Mouse (Mus musculus) spleen, adult 2 months (tissue): ENCODE results near the gene Gcm2.

Experiments
- CTCF ChIP-seq: fragments of 200-500 bp; IDR thresholded peaks from 2 replicates; pipeline ENCODE4 v1.5.1; 2011; ENCODE audit warnings: mild to moderate bottlenecking, inconsistent platforms; ENCODE audit not compliant: insufficient read depth, insufficient read length, insufficient replicate concordance; ENCODE audit errors: extremely low read depth
- POLR2A ChIP-seq: fragments of 200-500 bp; IDR thresholded peaks from 2 replicates; pipeline ENCODE4 v1.6.1; 2011; ENCODE audit warnings: low read depth, low read length, inconsistent platforms

- no peak for TF ChIP-seq POLR2A
- no peak for TF ChIP-seq CTCF
Observed at GRCm38 (mm10) chr13:41080700-41081099, 30.1 kb downstream of the Gcm2 start.
